Mouse (Mus musculus): ENCODE measurements around the gene Irs4.

The Irs4 gene

GRCm38 (mm10) chrX:141724937-141725918 lies at the start of gene Irs4:
Gene Irs4 (minus strand): TSS chrX:141725263.
- DNase-seq, result no peak

GRCm38 (mm10) chrX:141750360-141750759 lies 25.3 kb upstream of the Irs4 start:
- no peak for DNase-seq

GRCm38 (mm10) chrX:141729570-141729969 lies 4.5 kb upstream of the Irs4 start:
- no peak for DNase-seq

- no peak for DNase-seq
Measured at GRCm38 (mm10) chrX:141724391-141724891, 622 bp downstream of the Irs4 start.

- DNase-seq, result no peak
Measured at GRCm38 (mm10) chrX:141723936-141724335, 1.1 kb downstream of the Irs4 start.

- DNase-seq, result no peak
Measured at GRCm38 (mm10) chrX:141721725-141722124, 3.3 kb downstream of the Irs4 start.

All from cerebellum, adult 11 months (tissue).